Mouse (Mus musculus) layer of hippocampus, adult 2 months (tissue): ENCODE results near the gene Syt2. TPM values are rescaled to one million over a fixed set of nuclear protein-coding genes. Genes with fewer than 3 reads are reported as not detected.

Source experiments
- DNase-seq, 2 experiments: peaks; one replicate each; pipeline ENCODE4 v3.0.0; 2022; ENCODE audit warnings: low spot score in 2 of 2
- H3K27ac ChIP-seq: fragments of 200-600 bp; 2 replicates; pipeline ENCODE4 v1.8.1; 2022
- H3K4me3 ChIP-seq: fragments of 200-600 bp; 2 replicates; pipeline ENCODE4 v1.8.1; 2022; ENCODE audit warnings: mild to moderate bottlenecking
- CTCF ChIP-seq: fragments of 200-600 bp; conservative IDR thresholded peaks from 2 replicates; pipeline ENCODE4 v1.8.1; 2022; ENCODE audit warnings: antibody characterized with exemption, mild to moderate bottlenecking, moderate library complexity
- total RNA-seq, 2 experiments: library from RNA; stranded (reverse); gene quantifications; 2 replicates each; pipeline ENCODE4 v1.2.3; 2021

Gene Syt2
- total RNA-seq, 2 experiments from 2014 or later, result 17.9 to 18.6 TPM

DNA sequence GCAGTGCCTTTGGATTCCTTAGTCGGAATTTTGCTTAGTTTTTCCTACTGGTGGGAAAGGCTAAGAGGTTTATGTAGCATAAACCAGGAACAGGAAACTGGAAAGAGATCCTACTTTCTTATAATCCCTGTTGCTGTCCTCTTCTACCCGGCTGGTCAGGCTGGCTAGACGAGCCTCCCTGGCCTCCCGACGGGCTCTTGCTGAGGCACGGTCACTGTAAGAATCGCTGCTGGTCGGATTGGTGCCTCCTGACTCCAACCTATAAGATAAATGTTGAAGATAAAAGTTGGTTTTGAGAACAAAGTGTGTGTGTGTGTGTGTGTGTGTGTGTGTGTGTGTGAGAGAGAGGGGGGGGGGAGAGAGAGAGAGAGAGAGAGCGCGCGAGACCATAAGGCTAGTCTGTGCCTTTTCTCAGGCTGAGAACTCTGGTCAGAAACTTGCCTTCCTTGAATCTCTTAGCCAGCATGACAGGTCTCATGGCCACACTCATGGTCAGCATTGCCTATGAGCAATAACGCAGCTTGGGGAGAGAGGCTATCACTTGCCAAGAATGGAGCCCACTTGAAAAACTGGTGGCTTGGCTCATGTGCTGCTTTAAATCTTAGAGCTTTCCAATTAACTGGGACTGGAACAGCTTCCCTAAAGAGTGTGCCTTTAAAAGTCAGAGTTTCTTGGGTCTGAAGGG, 130.9 kb downstream of the Syt2 start:
- no peak for TF ChIP-seq CTCF
- no peak for DNase-seq
- no peak overlapping the region for H3K4me3 ChIP-seq
- no peak overlapping the region for H3K27ac ChIP-seq

- no peak overlapping the region for H3K27ac ChIP-seq
- TF ChIP-seq CTCF, result no peak
- no peak overlapping the region for H3K4me3 ChIP-seq
- DNase-seq, result no peak
These were observed 131.6 kb downstream of the Syt2 start for GRCm38 (mm10) chr1:134777936-134778548.

- TF ChIP-seq CTCF, result no peak
- Histone ChIP-seq H3K4me3 (no peak overlapping the region), H3K27ac (no peak overlapping the region)
- DNase-seq, result no peak
These were observed 136.3 kb downstream of the Syt2 start for GRCm38 (mm10) chr1:134782797-134783196.

- no peak for DNase-seq
- no peak for TF ChIP-seq CTCF
- Histone ChIP-seq H3K27ac (no peak overlapping the region), H3K4me3 (no peak overlapping the region)
These were observed 137.5 kb downstream of the Syt2 start for GRCm38 (mm10) chr1:134783958-134784357.

GRCm38 (mm10) chr1:134784481-134784880, 138.0 kb downstream of the Syt2 start:
- Histone ChIP-seq H3K27ac (no peak overlapping the region), H3K4me3 (no peak overlapping the region)
- DNase-seq, result no peak
- TF ChIP-seq CTCF, result no peak

GRCm38 (mm10) chr1:134784911-134785310, 138.4 kb downstream of the Syt2 start:
- no peak for TF ChIP-seq CTCF
- no peak for DNase-seq
- Histone ChIP-seq H3K4me3 (no peak overlapping the region), H3K27ac (no peak overlapping the region)

DNA sequence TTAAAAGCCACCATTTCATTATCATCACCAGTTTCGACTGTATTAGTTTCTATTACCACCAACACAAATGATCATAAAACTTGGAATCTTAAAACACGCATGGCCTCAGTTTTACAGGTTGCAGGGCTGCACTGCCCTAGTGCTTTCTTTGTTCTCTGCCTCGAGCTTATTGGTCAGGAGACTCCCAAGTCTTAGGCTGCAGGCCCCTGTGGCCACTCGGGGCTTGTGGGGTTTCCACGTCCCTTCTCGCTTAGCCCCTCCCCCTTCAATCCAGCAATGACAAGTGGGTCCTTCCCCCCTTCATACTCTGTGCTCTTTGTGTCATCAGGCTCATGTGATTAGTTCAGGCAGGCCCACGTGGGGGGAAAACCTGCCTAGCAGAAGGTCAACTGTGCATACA, 141.6 kb downstream of the Syt2 start:
- DNase-seq, result no peak
- Histone ChIP-seq H3K4me3 (no peak overlapping the region), H3K27ac (no peak overlapping the region)
- TF ChIP-seq CTCF, result no peak

DNA sequence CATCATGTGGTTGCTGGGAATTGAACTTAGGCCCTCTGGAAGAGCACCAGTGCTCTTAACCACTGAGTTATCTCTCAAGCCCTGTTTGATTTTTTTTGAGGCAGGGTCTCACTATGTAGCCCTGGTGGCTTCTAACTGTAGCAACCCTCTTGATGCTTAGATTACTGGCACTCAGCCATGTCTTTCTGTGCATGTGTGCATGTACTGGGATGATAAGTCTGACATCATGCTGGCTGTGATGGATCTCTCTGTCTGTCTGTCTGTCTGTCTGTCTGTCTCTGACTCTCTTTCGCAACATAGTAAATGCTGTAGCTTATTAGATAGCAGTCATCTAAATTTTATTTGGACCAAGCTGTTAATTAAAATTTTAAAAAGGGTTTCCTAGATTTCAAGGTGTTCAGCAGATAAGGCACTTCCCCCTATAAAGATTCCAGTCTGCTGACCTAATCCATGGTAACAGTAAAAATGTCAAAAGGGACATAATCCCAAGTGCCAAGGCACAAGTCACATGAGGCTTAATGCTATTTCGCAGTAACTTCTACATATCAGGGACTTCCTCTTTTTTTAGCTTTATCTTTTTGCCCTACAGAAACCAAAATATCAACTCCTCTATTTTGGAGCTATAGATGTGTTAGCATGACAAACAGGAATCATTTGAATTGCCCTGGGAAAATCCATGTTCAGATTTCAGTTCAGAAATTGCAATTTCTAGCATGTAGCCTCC, 144.4 kb downstream of the Syt2 start:
- no peak for DNase-seq
- H3K27ac ChIP-seq, result no peak overlapping the region
- no peak for TF ChIP-seq CTCF

GRCm38 (mm10) chr1:134791456-134791855, 145.0 kb downstream of the Syt2 start:
- H3K4me3 ChIP-seq, result no peak overlapping the region
- no peak for DNase-seq
- H3K27ac ChIP-seq, result no peak overlapping the region
- no peak for TF ChIP-seq CTCF

More for the DNA sequence above, 144.4 kb downstream of the Syt2 start:
- H3K4me3 ChIP-seq, result no peak overlapping the region

- TF ChIP-seq CTCF, result no peak
- peak overlapping the region; percentile 46 for H3K27ac ChIP-seq
- no peak for DNase-seq
- no peak overlapping the region for H3K4me3 ChIP-seq
These were observed 149.6 kb downstream of the Syt2 start for GRCm38 (mm10) chr1:134796076-134796475.

GRCm38 (mm10) chr1:134796536-134796935, 150.1 kb downstream of the Syt2 start:
- H3K4me3 ChIP-seq, result no peak overlapping the region
- H3K27ac ChIP-seq, result peak overlapping the region; percentile 46; the same call in 1 of the 2 replicates
- TF ChIP-seq CTCF, result no peak
- no peak for DNase-seq

- DNase-seq, result no peak
- no peak overlapping the region for H3K27ac ChIP-seq
- no peak overlapping the region for H3K4me3 ChIP-seq
- TF ChIP-seq CTCF, result no peak
These were observed 155.3 kb downstream of the Syt2 start for GRCm38 (mm10) chr1:134801758-134802157.
